Mouse (Mus musculus) embryonic fibroblast, embryonic 13.5 days (primary cell): ENCODE results near the gene Cdan1.

Experiments
- CTCF ChIP-seq: IDR thresholded peaks from 2 replicates; pipeline ENCODE4 v1.5.1; 2011; ENCODE audit warnings: mild to moderate bottlenecking, control low read depth, low read length, moderate library complexity, borderline replicate concordance; ENCODE audit not compliant: insufficient read depth
- POLR2A ChIP-seq: IDR thresholded peaks from 2 replicates; pipeline ENCODE4 v1.6.1; 2011; ENCODE audit warnings: low read depth, mild to moderate bottlenecking, control low read depth, low read length, moderate library complexity

DNA sequence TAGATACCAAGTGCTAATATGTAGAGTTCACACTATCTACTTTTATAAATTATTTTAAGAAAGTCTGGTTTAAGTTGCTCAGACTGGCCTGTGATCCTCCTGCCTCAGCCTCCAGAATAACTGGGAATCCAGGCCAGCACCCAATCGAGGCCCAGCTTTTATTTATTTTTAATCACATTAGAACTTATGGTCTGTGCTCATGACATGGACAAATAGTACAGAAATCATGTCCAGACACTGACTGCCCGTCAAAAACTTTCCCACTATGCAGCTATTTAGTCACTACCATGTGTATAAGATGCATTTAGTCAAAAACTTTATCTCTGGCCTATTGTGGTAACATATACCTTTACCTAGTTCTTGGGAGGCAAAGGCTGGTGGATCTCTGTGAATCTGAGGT lies 128.0 kb downstream of the Cdan1 start:
- TF ChIP-seq CTCF (no peak), POLR2A (no peak)
